Mouse (Mus musculus): ENCODE measurements at regions not wholly inside any gene's neighbourhood (a gene's known extent, or its start where the extent isn't known, plus 50 kb on each side); places are given as distances from the start of the nearest gene placed in this dataset.

- TF ChIP-seq CTCF (IDR thresholded peaks at IDR 0.05; ENCODE audit: low read depth, low read length): no peak
- TF ChIP-seq POLR2A (IDR thresholded peaks at IDR 0.05; ENCODE audit: borderline replicate concordance, low read depth, low read length): no peak
Measured at GRCm38 (mm10) chr2:160515621-160516020, 130.1 kb upstream of the Top1 start.

Data from bone marrow macrophage, adult 2 months (primary cell).